Comparison of ENCODE assay signal across 32 mouse cellular contexts in genomic region chr5:103591846-103592245, GRCm38 (mm10). TPM values are rescaled to one million over a fixed set of nuclear protein-coding genes. Genes with fewer than 3 reads are reported as not detected.
DNase-seq lines count a peak whose midpoint lies in the region; ATAC-seq and TF ChIP-seq lines count a peak whose summit lies in the region.
"Had no signal": no experiment of that assay in that cellular context is flagged by ENCODE, and none has a peak within 500 bp of the region (broad histone marks: within the 10 kb centered on the region; RNA-seq: fewer than 3 reads in every experiment).

No protein-coding gene starts in this region.

- 0 out of 2 replicates have a peak, but pooled peaks cover 11% of the 10 kb centered on the region for H3K36me3 ChIP-seq in heart, postnatal 0 days (replicated peaks; ENCODE audit: control insufficient read depth, insufficient read depth, low read length)
- H3K36me3 ChIP-seq in lung, embryonic 14.5 days (ENCODE audit: insufficient read depth): peaks cover 12% of the 10 kb centered on the region; the same call in 1 of the 2 replicates

- 49% methylated on average over 7 of the region's 7 CpGs for WGBS in heart, postnatal 0 days
- 53% methylated on average over 7 of the region's 7 CpGs for WGBS in lung, embryonic 14.5 days

- H3K4me2 ChIP-seq in heart, postnatal 0 days (ENCODE audit: low read depth, low read length): no peak overlapping the region
- no peak overlapping the region for H3K4me2 ChIP-seq in lung, embryonic 14.5 days
- H3K4me2 ChIP-seq: embryonic facial prominence, embryonic 13.5 days; hindbrain, embryonic 14.5 days; liver, embryonic 11.5 days; midbrain, embryonic 13.5 days; neural tube, embryonic 13.5 days had no signal

- TF ChIP-seq EP300 in heart, postnatal 0 days (IDR thresholded peaks at IDR 0.05; ENCODE audit: low read depth): no peak

- ATAC-seq in heart, postnatal 0 days (ENCODE audit: insufficient read depth, low read depth): no peak
- ATAC-seq in lung, embryonic 14.5 days (ENCODE audit: insufficient read depth): no peak
- ATAC-seq: forebrain, embryonic 16.5 days; intestine, postnatal 0 days; midbrain, embryonic 13.5 days had no signal

- no peaks in the 10 kb centered on the region for H3K9me3 ChIP-seq in heart, postnatal 0 days (replicated peaks; ENCODE audit: control insufficient read depth, low read length)
- no peaks in the 10 kb centered on the region for H3K9me3 ChIP-seq in lung, embryonic 14.5 days (ENCODE audit: low read depth, low read length)
- H3K9me3 ChIP-seq: embryonic facial prominence, embryonic 13.5 days; midbrain, embryonic 13.5 days; neural tube, embryonic 13.5 days had no signal

- intact Hi-C loops in heart, postnatal 36 days (cut with DNase I): no loop called here

- H3K4me3 ChIP-seq in heart, postnatal 0 days (ENCODE audit: low read depth, low read length): no peak overlapping the region
- no peak overlapping the region for H3K4me3 ChIP-seq in lung, embryonic 14.5 days (ENCODE audit: low read depth, low read length)
- H3K4me3 ChIP-seq: embryonic facial prominence, embryonic 13.5 days; erythroblast, embryonic 14.5 days; gastrocnemius, adult 2 months; midbrain, embryonic 13.5 days; neural tube, embryonic 13.5 days had no signal

- peak overlapping the region; percentile 7; the same call in 1 of the 2 replicates for H3K27ac ChIP-seq in heart, postnatal 0 days (ENCODE audit: low read depth)
- no peak overlapping the region for H3K27ac ChIP-seq in lung, embryonic 14.5 days (ENCODE audit: low read depth)
- H3K27ac ChIP-seq: embryonic facial prominence, embryonic 13.5 days; hindbrain, embryonic 14.5 days; macrophage; midbrain, embryonic 13.5 days; neural tube, embryonic 13.5 days; stomach, postnatal 0 days had no signal

- H3K27me3 ChIP-seq in heart, postnatal 0 days (ENCODE audit: control insufficient read depth, insufficient read depth, low read length): no peaks in the 10 kb centered on the region
- no peaks in the 10 kb centered on the region for H3K27me3 ChIP-seq in lung, embryonic 14.5 days (ENCODE audit: insufficient read depth, low read length)
- H3K27me3 ChIP-seq: embryonic facial prominence, embryonic 13.5 days; midbrain, embryonic 13.5 days; neural tube, embryonic 13.5 days had no signal

- no peaks in the 10 kb centered on the region for H3K4me1 ChIP-seq in heart, postnatal 0 days (ENCODE audit: control insufficient read depth, insufficient read depth)
- H3K4me1 ChIP-seq in lung, embryonic 14.5 days (ENCODE audit: insufficient read depth): peaks cover 7% of the 10 kb centered on the region

- TF ChIP-seq CTCF in heart, postnatal 0 days (IDR thresholded peaks at IDR 0.05; ENCODE audit: low read depth): no peak
- no peak for TF ChIP-seq CTCF in lung, embryonic 14.5 days (IDR thresholded peaks at IDR 0.05; ENCODE audit: low read depth)

- peak; percentile 20 for DNase-seq in heart, postnatal 0 days (ENCODE audit: low spot score)
- no peak for DNase-seq in heart, postnatal 36 days
- DNase-seq in kidney, postnatal 10 days: peak; percentile 71
- DNase-seq in kidney, adult 8-10 months: no peak
- peak; percentile 52 for DNase-seq in lung, embryonic 14.5 days
- no peak for DNase-seq in lung, postnatal 14 days
- DNase-seq: adrenal gland, postnatal 25 days; B cell, adult 2 months; cerebellum, adult 11-12 months; cerebellum, adult 9-11 months; embryo, embryonic 11 days; gastrocnemius, adult 2 months; gastrocnemius, postnatal 36 days; right cerebral cortex, postnatal 4 days; thymus, adult 18-20 months; thymus, postnatal 25 days had no signal

- H3K9ac ChIP-seq in heart, postnatal 0 days (replicated peaks; ENCODE audit: low read depth, low read length): no peak overlapping the region
- no peak overlapping the region for H3K9ac ChIP-seq in lung, embryonic 14.5 days
- H3K9ac ChIP-seq: embryonic facial prominence, embryonic 13.5 days; hindbrain, embryonic 14.5 days; midbrain, embryonic 13.5 days; neural tube, embryonic 13.5 days had no signal

RNA-seq across cellular contexts. Expression of gene Slc10a6, which starts 37.4 kb away (rescaled TPM):
- 9.6 and 14.9 TPM in 2 replicates for total RNA-seq in heart, postnatal 0 days (2014; rRNA removed; ENCODE audit: low replicate concordance)
- 1.2 and 1.7 TPM in 2 replicates for polyA plus RNA-seq in heart, postnatal 0 days (2015; fragmentation: Nextera tagmentation; extraction: Ambion mirVana)
- total RNA-seq in heart, postnatal 36 days (2021): 1 to 10 TPM; 5.2 to 8.0 TPM
- polyA plus RNA-seq in lung, embryonic 14.5 days (2014; fragmentation: Nextera tagmentation; extraction: Ambion mirVana): 0.71 and 1.2 TPM in 2 replicates
- total RNA-seq: hematopoietic stem cell, adult 5-6 weeks; layer of hippocampus, adult 18-20 months; left cerebral cortex, adult 18-20 months; megakaryocyte-erythroid progenitor cell, adult 5-6 weeks had no signal
- polyA plus RNA-seq: forebrain, embryonic 11.5 days; forebrain, embryonic 16.5 days; liver, embryonic 16.5 days had no signal

Comparison
In these comparisons a context has a peak if more than half of its experiments do, and no peak if none do; other contexts are left out.
1. DNase-seq: peak in heart, postnatal 0 days (single experiment), kidney, postnatal 10 days (single experiment) and lung, embryonic 14.5 days (single experiment); none in heart, postnatal 36 days (0 of 2), kidney, adult 8-10 months (0 of 2) and lung, postnatal 14 days (single experiment).